In the genomic region with DNA sequence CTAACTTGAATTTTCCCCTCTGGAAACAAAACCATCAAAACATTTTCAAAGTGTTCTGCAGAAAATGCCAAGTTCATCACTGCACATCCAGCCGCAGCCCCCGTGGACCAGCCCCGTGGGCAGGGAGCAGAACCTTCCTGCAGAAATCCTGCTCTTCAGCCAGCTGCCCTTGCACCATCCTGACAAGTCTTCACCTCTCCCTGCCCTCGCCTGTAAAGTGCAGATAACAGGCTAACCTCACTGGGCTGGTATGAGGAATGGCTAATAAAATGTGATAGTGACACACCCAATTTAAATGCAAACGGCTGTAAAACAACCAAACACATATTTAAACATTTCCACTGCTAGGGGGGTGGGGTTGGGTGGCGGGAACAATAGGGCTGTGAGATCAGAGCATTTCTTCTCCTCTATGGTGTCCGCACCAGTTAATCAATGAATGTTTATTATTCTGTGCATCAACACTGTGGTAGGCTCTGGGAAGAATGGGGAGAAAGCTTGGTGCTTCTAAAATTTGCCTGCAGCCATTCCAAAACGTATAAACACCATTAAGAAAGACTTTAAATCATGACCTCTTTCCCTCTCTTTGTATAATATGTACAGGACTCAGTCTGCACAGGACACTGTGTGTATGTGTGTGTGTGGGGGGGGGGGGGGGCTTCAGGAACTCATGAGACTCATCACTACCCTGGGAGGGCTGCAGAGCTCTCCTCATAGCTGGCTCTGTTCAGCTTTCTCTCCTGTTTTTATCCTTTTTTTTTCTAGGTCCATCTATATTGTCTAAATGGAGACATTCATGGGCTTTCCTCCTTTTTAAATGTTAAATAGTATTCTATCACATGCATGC, we compare ENCODE assay signal across 9 mouse cellular contexts.
DNase-seq lines count a peak whose midpoint lies in the region; ATAC-seq lines count a peak whose summit lies in the region.
"Had no signal": no experiment of that assay in that cellular context is flagged by ENCODE, and none has a peak within 500 bp of the region (broad histone marks: within the 10 kb centered on the region; RNA-seq: fewer than 3 reads in every experiment).

No protein-coding gene starts in this region.

- peak overlapping the region; percentile 73 for H3K27ac ChIP-seq in midbrain, embryonic 10.5 days (replicated peaks)
- no peak overlapping the region for H3K27ac ChIP-seq in midbrain, embryonic 16.5 days (ENCODE audit: low read length)
- H3K27ac ChIP-seq: embryonic facial prominence, embryonic 13.5 days; hindbrain, postnatal 0 days had no signal

- no peak overlapping the region for H3K4me2 ChIP-seq in midbrain, embryonic 16.5 days (ENCODE audit: low read length)
- H3K4me2 ChIP-seq: embryonic facial prominence, embryonic 13.5 days had no signal

- no peaks in the 10 kb centered on the region; the same call in 1 of the 2 replicates for H3K9me3 ChIP-seq in midbrain, embryonic 10.5 days (replicated peaks)
- H3K9me3 ChIP-seq in midbrain, embryonic 16.5 days (replicated peaks; ENCODE audit: control insufficient read depth, low read length, poor library complexity, severe bottlenecking): no peaks in the 10 kb centered on the region
- H3K9me3 ChIP-seq: embryonic facial prominence, embryonic 13.5 days had no signal

- no peaks in the 10 kb centered on the region for H3K27me3 ChIP-seq in midbrain, embryonic 10.5 days (ENCODE audit: low read depth, poor library complexity, severe bottlenecking)
- no peaks in the 10 kb centered on the region for H3K27me3 ChIP-seq in midbrain, embryonic 16.5 days (ENCODE audit: control insufficient read depth, insufficient read depth, low read depth, low read length)
- H3K27me3 ChIP-seq: embryonic facial prominence, embryonic 13.5 days had no signal

- peaks cover 11% of the 10 kb centered on the region for H3K4me1 ChIP-seq in midbrain, embryonic 10.5 days
- no peaks in the 10 kb centered on the region for H3K4me1 ChIP-seq in midbrain, embryonic 16.5 days (ENCODE audit: control insufficient read depth, insufficient read depth, low read length)

- no peak overlapping the region for H3K9ac ChIP-seq in midbrain, embryonic 16.5 days (ENCODE audit: low read depth, low read length)
- H3K9ac ChIP-seq: embryonic facial prominence, embryonic 13.5 days had no signal

- no peaks in the 10 kb centered on the region for H3K36me3 ChIP-seq in midbrain, embryonic 10.5 days
- no peaks in the 10 kb centered on the region for H3K36me3 ChIP-seq in midbrain, embryonic 16.5 days (ENCODE audit: control insufficient read depth, insufficient read depth, low read length)
- H3K36me3 ChIP-seq: embryonic facial prominence, embryonic 13.5 days had no signal

- no peak for DNase-seq in midbrain, embryonic 10.5 days (ENCODE audit: low spot score)
- DNase-seq in c-Kit-positive CD71-positive TER-119-negative erythroid progenitor cells, embryonic 14.5 days (ENCODE audit: low read depth): peak; percentile 83
- DNase-seq in large intestine, adult 2 months (ENCODE audit: low read depth, low spot score): peak; percentile 82
- DNase-seq in spleen, postnatal 36 days (ENCODE audit: low spot score in 2 of 2): peak; percentile 60 to 75
- DNase-seq in embryo, embryonic 10.5 days (ENCODE audit: low spot score): no peak
- no peak for DNase-seq in ovary, postnatal 36 days (ENCODE audit: low spot score)

- H3K4me3 ChIP-seq in midbrain, embryonic 10.5 days: no peak overlapping the region
- no peak overlapping the region for H3K4me3 ChIP-seq in midbrain, embryonic 16.5 days (ENCODE audit: low read depth, low read length)
- H3K4me3 ChIP-seq: embryonic facial prominence, embryonic 13.5 days had no signal

- ATAC-seq in midbrain, embryonic 16.5 days: no peak
- ATAC-seq: hindbrain, postnatal 0 days had no signal

- WGBS in midbrain, embryonic 10.5 days: 53% methylated on average over 8 of the region's 8 CpGs
- 42% methylated on average over 8 of the region's 8 CpGs for WGBS in midbrain, embryonic 16.5 days
- WGBS in large intestine, adult 2 months: 18% methylated on average over 8 of the region's 8 CpGs

Comparison
In these comparisons a context has a peak if more than half of its experiments do, and no peak if none do; other contexts are left out.
1. DNase-seq: peak in c-Kit-positive CD71-positive TER-119-negative erythroid progenitor cells, embryonic 14.5 days (single experiment), large intestine, adult 2 months (single experiment) and spleen, postnatal 36 days (2 of 2); none in midbrain, embryonic 10.5 days (single experiment), embryo, embryonic 10.5 days (single experiment) and ovary, postnatal 36 days (single experiment).